Mouse (Mus musculus) left cerebral cortex, adult 9 months (tissue): Measurements from ENCODE around the gene Tjp3.
"Not testable (repeated sequence)": the region's sequence is repeated elsewhere in the genome, so short reads cannot be mapped to it uniquely, and the experiment has no call there.

Experiments used
- DNase-seq, 2 experiments: peaks; one replicate each; pipeline ENCODE4 v3.0.0; 2022; ENCODE audit warnings: low spot score in 2 of 2

The Tjp3 gene

DNA sequence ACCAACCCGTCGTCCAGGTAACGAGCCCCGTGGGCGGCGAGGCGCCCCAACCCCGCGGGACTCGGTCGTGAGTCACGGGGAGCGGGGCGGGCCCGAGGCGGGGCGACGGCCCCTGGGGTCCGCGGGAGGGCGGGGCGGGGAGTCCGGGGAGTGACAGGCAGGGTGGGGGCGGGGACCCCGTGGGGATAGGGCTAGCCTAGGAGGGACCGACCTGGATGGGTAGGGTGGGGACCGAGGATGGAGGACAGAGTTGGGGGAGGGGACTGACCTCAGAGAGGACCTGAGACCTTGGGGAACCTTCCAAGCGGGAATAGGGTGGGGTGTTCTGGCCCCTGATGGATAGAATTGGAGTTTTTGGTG, 58.2 kb downstream of the Tjp3 start:
- DNase-seq, result no peak

DNA sequence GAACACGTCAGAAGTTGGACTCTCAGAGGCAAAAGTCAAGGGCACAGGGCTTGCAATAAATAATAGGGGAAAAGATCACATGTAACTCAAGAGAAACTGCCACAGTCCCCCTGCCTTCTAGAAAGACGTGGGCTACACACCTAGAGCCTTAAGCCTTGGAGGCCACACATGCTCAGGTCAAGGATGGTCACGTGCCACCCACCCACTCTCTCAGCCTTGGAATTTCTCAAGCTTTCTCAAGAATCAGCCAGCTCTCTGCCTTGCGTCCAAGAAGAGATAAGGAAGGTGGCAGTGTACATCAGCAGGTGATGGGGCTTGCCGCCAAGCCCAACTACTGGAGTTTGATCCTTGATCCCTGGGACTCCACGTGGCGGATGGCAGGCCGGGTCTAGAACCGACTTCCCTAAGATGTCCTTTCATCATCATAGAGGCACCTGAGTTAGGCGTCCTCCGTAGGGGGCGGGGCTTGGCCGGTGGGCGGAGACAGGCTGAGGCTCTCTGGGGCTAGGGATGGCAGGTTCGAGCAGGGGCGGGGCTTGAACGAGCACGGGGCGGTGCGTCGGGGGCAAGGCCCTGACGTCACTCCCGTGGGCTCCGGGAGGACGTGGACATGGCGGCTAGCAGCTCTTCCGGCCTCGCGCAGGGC, 58.7 kb downstream of the Tjp3 start, which contains the start of gene Zfr2:
Zfr2 (plus strand) TSS at position 576 of the 646 bp plus-strand sequence.
- DNase-seq, result peak; percentile 89 to 96

DNA sequence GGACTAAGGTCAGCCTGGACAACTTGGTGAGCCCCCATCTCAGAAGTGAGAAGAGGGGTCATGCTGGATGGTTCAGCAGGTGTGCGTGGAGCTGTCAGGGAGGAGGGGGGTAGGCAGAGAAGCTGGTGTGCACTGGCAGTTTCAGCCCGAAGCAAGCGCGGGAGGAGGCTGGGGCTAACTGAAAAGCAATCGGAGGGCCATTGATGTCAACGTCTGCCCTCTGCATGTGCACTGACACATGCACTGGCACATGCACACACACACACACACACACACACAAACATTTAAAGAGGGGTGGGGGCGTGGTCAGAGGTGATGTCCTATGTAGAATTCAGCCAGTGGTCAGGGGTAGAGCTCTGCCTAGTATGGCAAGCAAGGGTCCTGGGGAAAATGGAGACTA, 59.9 kb downstream of the Tjp3 start:
- DNase-seq, result no peak

- DNase-seq, result peak; percentile 76 to 87
Measured at GRCm38 (mm10) chr10:81230438-81231332, 60.7 kb downstream of the Tjp3 start, which contains the start of gene Atcay. Atcay (minus strand) TSS chr10:81230833.

- peak in 1 of 2 experiments; percentile 50 for DNase-seq
Measured at GRCm38 (mm10) chr10:81229735-81230437, 61.5 kb downstream of the Tjp3 start.

DNA sequence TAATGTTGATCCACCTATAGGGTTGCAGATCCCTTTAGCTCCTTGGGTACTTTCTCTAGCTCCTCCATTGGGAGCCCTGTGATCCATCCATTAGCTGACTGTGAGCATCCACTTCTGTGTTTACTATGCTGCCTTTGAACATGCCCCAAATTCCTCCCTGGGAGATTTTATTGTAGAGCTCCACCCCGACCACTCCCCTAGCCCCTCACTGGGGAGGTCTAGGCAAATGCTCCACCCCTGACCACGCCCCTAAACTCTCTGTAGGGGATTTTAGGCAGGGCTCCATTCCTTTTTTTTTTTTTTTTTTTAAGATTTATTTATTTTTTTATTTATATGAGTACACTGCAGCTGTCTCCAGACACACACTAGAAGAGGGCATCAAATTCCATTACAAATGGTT, 67.7 kb downstream of the Tjp3 start:
- not testable (repeated sequence) for DNase-seq
